Mouse (Mus musculus) embryonic facial prominence, embryonic 15.5 days (tissue): ENCODE data around the gene Slc6a17. TPM values are rescaled to one million over a fixed set of nuclear protein-coding genes. Genes with fewer than 3 reads are reported as not detected.
A peak's percentile ranks its signal among the peaks of the same experiment; 100 is the strongest.

Experiments
- ATAC-seq: fragments of 200-750 bp; cut with Nextera tagmentation; 2 replicates; pipeline ENCODE4 v1.8.0; 2017; ENCODE audit warnings: low read depth, moderate TSS enrichment; ENCODE audit not compliant: insufficient number of reproducible peaks, low FRiP score, low TSS enrichment
- H3K27ac ChIP-seq: fragments of 300-500 bp; sonication (generic); replicated peaks from 2 replicates; pipeline ENCODE4 v1.5.1; 2015; ENCODE audit warnings: mild to moderate bottlenecking, inconsistent platforms
- H3K27me3 ChIP-seq: fragments of 300-500 bp; sonication (generic); 2 replicates; pipeline ENCODE4 v1.6.1; 2015; ENCODE audit warnings: inconsistent platforms
- H3K36me3 ChIP-seq: fragments of 300-500 bp; sonication (generic); 2 replicates; pipeline ENCODE4 v1.6.1; 2015; ENCODE audit warnings: mild to moderate bottlenecking, inconsistent platforms
- H3K4me1 ChIP-seq: fragments of 300-500 bp; sonication (generic); 2 replicates; pipeline ENCODE4 v1.6.1; 2015; ENCODE audit warnings: inconsistent platforms
- H3K4me2 ChIP-seq: fragments of 300-500 bp; sonication (generic); replicated peaks from 2 replicates; pipeline ENCODE4 v1.6.1; 2015; ENCODE audit warnings: mild to moderate bottlenecking, inconsistent platforms
- H3K4me3 ChIP-seq: fragments of 300-500 bp; sonication (generic); replicated peaks from 2 replicates; pipeline ENCODE4 v1.5.1; 2015; ENCODE audit warnings: mild to moderate bottlenecking, inconsistent platforms
- H3K9ac ChIP-seq: fragments of 300-500 bp; sonication (generic); 2 replicates; pipeline ENCODE4 v1.6.1; 2015; ENCODE audit warnings: inconsistent platforms
- H3K9me3 ChIP-seq: fragments of 300-500 bp; sonication (generic); replicated peaks from 2 replicates; pipeline ENCODE4 v1.6.1; 2016; ENCODE audit warnings: inconsistent platforms
- WGBS: fragments of 180-500 bp; shearing (Covaris S2); methylation state at CpG from one replicate; pipeline ENCODE4 v1.1.7; 2015; 5-methylcytosine and 5-hydroxymethylcytosine counted together
- polyA plus RNA-seq: library from polyadenylated mRNA; unstranded; fragments of >200 nt; fragmentation: Nextera tagmentation; extraction: Ambion mirVana; gene quantifications from 2 replicates; pipeline ENCODE4 v1.2.1, GENCODE M21; 2015

Slc6a17 gene
- 6.7 and 8.0 TPM in 2 replicates for polyA plus RNA-seq

- Histone ChIP-seq H3K9ac (peak within 1 kb of the TSS; percentile 49), H3K4me3 (peak within 1 kb of the TSS; percentile 52), H3K4me1 (peaks cover 20% of the 10 kb centered on the region), H3K4me2 (peak within 1 kb of the TSS; percentile 86), H3K27me3 (peaks cover 17% of the 10 kb centered on the region), H3K9me3 (no peaks in the 10 kb centered on the region), H3K27ac (no peak within 1 kb of the TSS; the same call in 1 of the 2 replicates), H3K36me3 (no peaks in the 10 kb centered on the region)
- under 1% methylated on average over 68 of the region's 68 CpGs for WGBS
- ATAC-seq = peak; percentile 82
Measured at GRCm38 (mm10) chr3:107517631-107518108, at the start of gene Slc6a17. Slc6a17 (minus strand) TSS chr3:107518018.

- WGBS = 18% methylated on average over 3 of the region's 3 CpGs
- H3K9me3 ChIP-seq = no peaks in the 10 kb centered on the region
- no peak overlapping the region for H3K27ac ChIP-seq
Measured at GRCm38 (mm10) chr3:107565331-107565730, 47.5 kb upstream of the Slc6a17 start.

GRCm38 (mm10) chr3:107563880-107564279 lies 46.1 kb upstream of the Slc6a17 start:
- WGBS = 25% methylated on average over 4 of the region's 4 CpGs
- no peaks in the 10 kb centered on the region for H3K36me3 ChIP-seq
- H3K9ac ChIP-seq = no peak overlapping the region
- no peak overlapping the region for H3K4me2 ChIP-seq
- H3K4me3 ChIP-seq = no peak overlapping the region
- ATAC-seq = no peak
- peaks cover 2% of the 10 kb centered on the region; the same call in 1 of the 2 replicates for H3K4me1 ChIP-seq
- H3K27me3 ChIP-seq = no peaks in the 10 kb centered on the region
- H3K27ac ChIP-seq = no peak overlapping the region
- H3K9me3 ChIP-seq = no peaks in the 10 kb centered on the region

More at GRCm38 (mm10) chr3:107565331-107565730, 47.5 kb upstream of the Slc6a17 start:
- Histone ChIP-seq H3K27me3 (no peaks in the 10 kb centered on the region), H3K4me3 (no peak overlapping the region), H3K4me1 (peaks cover 3% of the 10 kb centered on the region; the same call in 1 of the 2 replicates), H3K9ac (no peak overlapping the region), H3K36me3 (no peaks in the 10 kb centered on the region), H3K4me2 (no peak overlapping the region)
- no peak for ATAC-seq

- Histone ChIP-seq H3K9ac (no peak overlapping the region), H3K4me2 (no peak overlapping the region), H3K27ac (no peak overlapping the region), H3K36me3 (no peaks in the 10 kb centered on the region), H3K4me1 (no peaks in the 10 kb centered on the region; the same call in 1 of the 2 replicates), H3K27me3 (no peaks in the 10 kb centered on the region), H3K9me3 (no peaks in the 10 kb centered on the region), H3K4me3 (no peak overlapping the region)
- no peak for ATAC-seq
- WGBS = 89% methylated on average over 4 of the region's 4 CpGs
Measured at GRCm38 (mm10) chr3:107562591-107562990, 44.8 kb upstream of the Slc6a17 start.

GRCm38 (mm10) chr3:107562104-107562503 lies 44.3 kb upstream of the Slc6a17 start:
- H3K4me2 ChIP-seq = no peak overlapping the region
- no peaks in the 10 kb centered on the region for H3K9me3 ChIP-seq
- H3K4me3 ChIP-seq = no peak overlapping the region
- ATAC-seq = no peak
- no peaks in the 10 kb centered on the region; the same call in 1 of the 2 replicates for H3K4me1 ChIP-seq
- no peak overlapping the region for H3K27ac ChIP-seq
- 68% methylated on average over 2 of the region's 2 CpGs for WGBS
- H3K9ac ChIP-seq = no peak overlapping the region
- H3K27me3 ChIP-seq = no peaks in the 10 kb centered on the region
- no peaks in the 10 kb centered on the region for H3K36me3 ChIP-seq

GRCm38 (mm10) chr3:107559183-107559582 lies 41.4 kb upstream of the Slc6a17 start:
- no peaks in the 10 kb centered on the region for H3K9me3 ChIP-seq
- no peak overlapping the region for H3K9ac ChIP-seq
- peak; percentile 59 for ATAC-seq
- H3K36me3 ChIP-seq = no peaks in the 10 kb centered on the region
- no peak overlapping the region for H3K27ac ChIP-seq
- H3K4me2 ChIP-seq = no peak overlapping the region
- H3K27me3 ChIP-seq = 0 out of 2 replicates have a peak, but pooled peaks cover 4% of the 10 kb centered on the region
- WGBS = 12% methylated on average over 3 of the region's 3 CpGs
- no peaks in the 10 kb centered on the region; the same call in 1 of the 2 replicates for H3K4me1 ChIP-seq
- H3K4me3 ChIP-seq = no peak overlapping the region

GRCm38 (mm10) chr3:107558740-107559139 lies 40.9 kb upstream of the Slc6a17 start:
- Histone ChIP-seq H3K9ac (no peak overlapping the region), H3K4me3 (no peak overlapping the region), H3K9me3 (no peaks in the 10 kb centered on the region), H3K36me3 (no peaks in the 10 kb centered on the region), H3K27me3 (0 out of 2 replicates have a peak, but pooled peaks cover 4% of the 10 kb centered on the region), H3K27ac (no peak overlapping the region), H3K4me1 (no peaks in the 10 kb centered on the region; the same call in 1 of the 2 replicates), H3K4me2 (no peak overlapping the region)
- 26% methylated on average over 3 of the region's 3 CpGs for WGBS
- no peak for ATAC-seq

- Histone ChIP-seq H3K9me3 (no peaks in the 10 kb centered on the region), H3K36me3 (no peaks in the 10 kb centered on the region), H3K9ac (no peak within 1 kb of the TSS), H3K4me3 (no peak within 1 kb of the TSS), H3K4me2 (no peak within 1 kb of the TSS), H3K4me1 (peaks cover 1% of the 10 kb centered on the region; the same call in 1 of the 2 replicates), H3K27ac (no peak within 1 kb of the TSS), H3K27me3 (0 out of 2 replicates have a peak, but pooled peaks cover 4% of the 10 kb centered on the region)
- 90% methylated on average over 2 of the region's 2 CpGs for WGBS
- no peak for ATAC-seq
Measured at GRCm38 (mm10) chr3:107554842-107555241, 37.0 kb upstream of the Slc6a17 start, which contains the start of gene Ubl4b. Ubl4b (minus strand) TSS chr3:107555073.

GRCm38 (mm10) chr3:107550409-107551049 lies 32.7 kb upstream of the Slc6a17 start:
- ATAC-seq = no peak
- H3K27me3 ChIP-seq = 0 out of 2 replicates have a peak, but pooled peaks cover 4% of the 10 kb centered on the region

GRCm38 (mm10) chr3:107546956-107547355 lies 29.1 kb upstream of the Slc6a17 start:
- no peak for ATAC-seq
- no peaks in the 10 kb centered on the region for H3K27me3 ChIP-seq
- no peak overlapping the region for H3K9ac ChIP-seq
- no peak overlapping the region for H3K4me3 ChIP-seq
- WGBS = 46% methylated on average over 2 of the region's 2 CpGs
- no peaks in the 10 kb centered on the region for H3K36me3 ChIP-seq
- H3K4me1 ChIP-seq = peaks cover 8% of the 10 kb centered on the region; the same call in 1 of the 2 replicates
- H3K4me2 ChIP-seq = no peak overlapping the region
- H3K27ac ChIP-seq = no peak overlapping the region
- no peaks in the 10 kb centered on the region for H3K9me3 ChIP-seq

More at GRCm38 (mm10) chr3:107550409-107551049, 32.7 kb upstream of the Slc6a17 start:
- H3K36me3 ChIP-seq = no peaks in the 10 kb centered on the region
- 74% methylated on average over 17 of the region's 17 CpGs for WGBS
- H3K4me1 ChIP-seq = peaks cover 5% of the 10 kb centered on the region; the same call in 1 of the 2 replicates
- H3K9me3 ChIP-seq = no peaks in the 10 kb centered on the region
- H3K9ac ChIP-seq = no peak overlapping the region
- no peak overlapping the region for H3K4me3 ChIP-seq
- no peak overlapping the region for H3K27ac ChIP-seq
- no peak overlapping the region for H3K4me2 ChIP-seq

GRCm38 (mm10) chr3:107545716-107546412 lies 28.0 kb upstream of the Slc6a17 start:
- Histone ChIP-seq H3K36me3 (no peaks in the 10 kb centered on the region), H3K27ac (no peak overlapping the region), H3K27me3 (no peaks in the 10 kb centered on the region), H3K9ac (no peak overlapping the region), H3K9me3 (no peaks in the 10 kb centered on the region), H3K4me2 (no peak overlapping the region), H3K4me3 (no peak overlapping the region), H3K4me1 (peaks cover 8% of the 10 kb centered on the region; the same call in 1 of the 2 replicates)
- ATAC-seq = no peak
- 70% methylated on average over 10 of the region's 10 CpGs for WGBS
